Mouse (Mus musculus) cerebellum, adult 11-12 months (tissue): ENCODE measurements around the gene Rpl19.

Source experiments
- DNase-seq: peaks from one replicate; pipeline ENCODE4 v3.0.0; 2022

The Rpl19 gene

GRCm38 (mm10) chr11:98057466-98057865 is 31.0 kb downstream of the Rpl19 start:
- DNase-seq = no peak

DNA sequence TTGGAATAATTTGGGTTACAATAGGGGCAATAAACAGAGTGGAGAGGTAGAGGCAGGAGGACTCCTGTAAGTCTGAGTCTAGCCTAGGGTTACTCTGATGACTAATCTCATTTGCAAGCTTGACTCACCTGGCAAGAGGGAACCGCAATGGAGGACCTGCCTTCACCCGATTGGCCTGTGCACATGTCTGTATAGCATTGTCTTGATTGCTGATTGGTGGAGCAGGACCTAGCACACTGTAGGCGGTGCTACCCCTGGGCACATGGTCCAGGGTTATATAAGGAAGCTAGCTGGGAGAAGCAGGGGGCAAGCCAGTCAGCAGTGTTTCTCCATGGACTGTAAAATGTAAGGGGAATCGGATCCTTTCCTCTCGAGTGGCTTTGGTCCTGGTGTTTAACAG is 31.5 kb downstream of the Rpl19 start:
- DNase-seq = peak; percentile 57

GRCm38 (mm10) chr11:98059662-98060061 is 33.2 kb downstream of the Rpl19 start:
- peak; percentile 57 for DNase-seq

- DNase-seq = no peak
These were observed 33.7 kb downstream of the Rpl19 start for GRCm38 (mm10) chr11:98060104-98060692.

GRCm38 (mm10) chr11:98061441-98061840 is 34.9 kb downstream of the Rpl19 start:
- no peak for DNase-seq

DNA sequence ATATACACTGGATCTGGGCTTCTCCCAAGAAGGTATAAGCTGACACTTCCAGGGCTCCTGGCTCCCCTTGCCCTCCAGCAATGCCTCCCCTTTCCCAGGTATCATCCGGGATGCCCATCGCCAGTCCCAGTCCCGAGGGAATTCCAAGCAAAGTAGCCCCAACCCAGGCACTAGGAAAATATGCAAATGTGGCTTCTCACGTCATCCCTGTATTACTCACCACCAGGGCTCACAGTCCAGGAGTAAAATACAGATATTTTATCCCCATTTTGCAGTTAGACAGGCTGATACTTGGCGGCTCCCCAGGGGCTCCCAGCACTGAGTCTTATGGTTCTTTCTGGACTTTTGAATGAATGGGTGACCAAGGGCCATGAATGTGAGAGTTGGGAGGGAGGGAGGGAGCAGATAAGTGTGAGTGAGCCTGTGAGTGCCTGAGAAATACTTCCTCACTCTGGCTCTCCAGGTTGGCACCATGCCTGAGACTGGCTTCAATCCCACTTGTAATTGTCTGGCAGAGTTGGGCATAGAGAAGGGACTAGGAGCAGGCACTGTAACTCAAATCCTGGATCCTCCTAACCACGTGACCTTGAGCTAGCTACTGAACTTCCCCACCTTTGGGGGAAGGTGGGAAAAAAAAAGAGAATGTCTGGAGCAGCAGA is 35.5 kb downstream of the Rpl19 start:
- no peak for DNase-seq

DNA sequence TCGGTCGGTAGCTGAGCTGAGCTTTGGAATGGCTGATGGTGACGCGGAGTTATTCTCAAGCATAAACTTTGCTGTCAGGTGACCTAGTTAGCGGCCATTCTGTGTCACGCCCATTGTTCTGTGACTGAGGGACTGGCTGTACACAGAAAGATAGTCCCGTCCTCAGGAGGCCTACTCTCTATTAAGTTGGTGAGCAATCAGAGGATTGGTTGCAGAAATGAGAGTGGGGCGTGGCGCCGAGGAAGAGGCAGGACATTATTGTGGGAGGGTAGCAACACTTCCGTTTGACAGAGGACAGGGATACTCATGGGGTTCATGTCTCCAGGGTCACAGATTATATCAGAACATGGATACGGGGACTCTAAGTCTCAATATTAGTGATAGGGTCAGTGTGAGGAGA is 39.7 kb downstream of the Rpl19 start:
- no peak for DNase-seq

DNA sequence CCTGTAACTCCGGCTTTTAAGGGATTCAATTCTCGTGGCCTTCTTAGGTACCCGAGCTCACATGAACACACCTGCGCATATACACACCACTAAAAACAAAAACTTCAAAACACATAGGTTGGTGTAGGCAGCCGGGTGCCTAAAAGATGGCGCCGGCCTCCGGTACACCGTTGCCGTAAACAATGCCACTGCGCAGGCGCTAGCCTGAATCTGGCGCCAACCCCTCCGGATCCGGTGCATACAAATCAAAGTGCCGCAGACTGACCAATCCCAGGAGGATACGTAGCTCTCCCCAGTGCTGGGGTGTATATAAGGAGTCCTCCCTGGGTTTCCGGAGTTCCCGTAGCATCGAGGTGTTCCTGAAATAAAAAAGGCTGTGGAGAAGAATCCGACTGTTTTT is 40.7 kb downstream of the Rpl19 start:
- no peak for DNase-seq

GRCm38 (mm10) chr11:98073442-98073841 is 46.9 kb downstream of the Rpl19 start:
- DNase-seq = no peak

DNA sequence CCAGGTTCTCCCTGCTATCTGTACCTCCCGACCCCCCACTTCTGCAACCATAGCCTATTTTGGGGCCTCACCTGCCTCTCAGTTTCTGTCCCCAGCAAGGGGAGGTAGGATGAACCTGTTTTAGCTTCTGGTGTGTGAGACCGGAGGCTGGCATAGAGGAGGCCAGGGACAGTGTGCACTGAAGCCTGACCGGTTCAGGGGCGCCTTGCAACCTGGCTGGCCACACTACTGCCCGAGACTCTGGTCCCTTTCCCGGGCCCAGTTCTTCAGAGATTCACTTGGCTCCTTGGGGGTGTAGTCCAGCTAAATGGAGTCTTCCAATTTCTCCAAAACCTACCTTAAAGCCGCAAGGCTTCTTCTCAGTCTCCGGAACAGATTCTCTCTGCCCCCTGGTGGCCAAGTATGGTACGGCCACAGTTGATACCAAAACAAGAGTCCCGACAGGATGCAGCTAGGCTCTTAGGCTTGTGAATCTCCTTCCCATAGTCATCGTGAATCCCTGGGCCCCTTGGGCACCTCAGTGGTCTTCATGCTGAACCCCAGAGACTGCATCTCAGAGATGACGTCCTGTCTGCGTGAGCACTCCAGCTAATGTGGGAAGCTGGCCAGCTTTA is 48.8 kb downstream of the Rpl19 start:
- DNase-seq = peak; percentile 85

DNA sequence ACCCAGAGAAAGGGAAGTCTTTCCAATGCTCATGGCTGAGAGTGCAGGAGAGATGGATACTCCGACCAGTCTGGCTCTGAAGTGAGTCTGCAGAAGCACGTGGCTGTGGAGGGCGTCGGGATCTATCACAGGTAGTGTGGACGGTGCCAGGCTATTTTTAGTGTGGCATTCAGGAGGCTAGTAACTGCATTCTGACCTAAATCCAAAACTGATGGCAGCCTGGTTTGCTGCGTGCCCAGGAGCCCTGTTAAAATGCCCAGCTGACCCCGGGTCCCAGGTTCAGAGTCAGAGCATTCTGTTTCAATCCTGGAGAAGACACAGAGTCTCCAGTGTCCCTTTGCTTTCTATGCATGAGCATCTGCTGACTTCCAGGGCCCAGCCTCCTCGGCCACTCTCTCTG is 50.6 kb downstream of the Rpl19 start:
- DNase-seq = no peak
